Comparison of ENCODE assay signal across 8 mouse cellular contexts in the genomic region with DNA sequence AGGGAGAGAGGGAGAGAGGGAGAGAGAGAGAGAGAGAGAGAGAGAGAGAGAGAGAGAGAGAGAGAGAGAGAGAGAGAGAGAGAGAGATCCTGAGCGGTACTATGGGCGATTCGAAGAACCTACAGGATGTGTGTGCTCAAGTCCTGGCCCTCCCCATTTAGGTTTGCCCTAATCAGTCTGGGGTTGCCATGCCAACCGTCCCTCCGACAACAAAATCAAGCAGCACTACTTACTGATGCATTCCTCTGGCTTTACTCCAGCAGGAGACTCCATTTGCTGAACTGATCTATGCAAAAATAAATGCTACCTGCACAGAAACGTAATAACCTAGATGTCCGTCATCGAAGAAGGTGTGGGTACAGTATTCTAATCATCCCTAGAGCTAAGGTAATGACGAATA. TPM values are rescaled to one million over a fixed set of nuclear protein-coding genes. Genes with fewer than 3 reads are reported as not detected.
DNase-seq lines count a peak whose midpoint lies in the region; ATAC-seq and TF ChIP-seq lines count a peak whose summit lies in the region.

No protein-coding gene starts in this region.

- no peaks in the 10 kb centered on the region for H3K27me3 ChIP-seq in forebrain, embryonic 10.5 days (ENCODE audit: poor library complexity, severe bottlenecking)
- no peaks in the 10 kb centered on the region for H3K27me3 ChIP-seq in liver, embryonic 16.5 days (ENCODE audit: control insufficient read depth, insufficient read depth, low read depth, low read length)
- H3K27me3 ChIP-seq in neural tube, embryonic 15.5 days (replicated peaks): no peaks in the 10 kb centered on the region

- TF ChIP-seq CTCF in brain, embryonic 14.5 days (IDR thresholded peaks at IDR 0.05; ENCODE audit: borderline replicate concordance, extremely low read depth, insufficient read depth, insufficient read length): no peak

- H3K36me3 ChIP-seq in ES-E14 (ENCODE audit: control insufficient read depth, insufficient read depth, low read length, poor library complexity, severe bottlenecking): no peaks in the 10 kb centered on the region
- H3K36me3 ChIP-seq in forebrain, embryonic 10.5 days (replicated peaks): no peaks in the 10 kb centered on the region
- H3K36me3 ChIP-seq in liver, embryonic 16.5 days (ENCODE audit: control insufficient read depth, insufficient read depth): no peaks in the 10 kb centered on the region
- H3K36me3 ChIP-seq in neural tube, embryonic 15.5 days: no peaks in the 10 kb centered on the region

- H3K4me2 ChIP-seq in liver, embryonic 16.5 days (ENCODE audit: low read depth, low read length): peak overlapping the region; percentile 69
- peak overlapping the region; percentile 55 for H3K4me2 ChIP-seq in neural tube, embryonic 15.5 days

- DNase-seq in ES-E14 (ENCODE audit: low read depth, low spot score): peak; percentile 53
- peak; percentile 95 for DNase-seq in brain, embryonic 14.5 days (ENCODE audit: low read depth)
- peak; percentile 75 for DNase-seq in forebrain, embryonic 10.5 days (ENCODE audit: extremely low spot score, low spot score)
- DNase-seq in heart, postnatal 36 days: peak; percentile 38 to 50
- DNase-seq in layer of hippocampus, adult 11-12 months (ENCODE audit: low spot score): peak; percentile 81
- peak; percentile 51 for DNase-seq in yolk sac, embryonic 10.5 days (ENCODE audit: low spot score)

- TF ChIP-seq POLR2A in brain, embryonic 14.5 days (IDR thresholded peaks at IDR 0.05; ENCODE audit: borderline replicate concordance, extremely low read depth, insufficient read depth, insufficient read length, poor library complexity, severe bottlenecking): no peak

- intact Hi-C loops in heart, postnatal 36 days (cut with DNase I): loop anchor here (2.0 to 10.0 kb wide), 2 partner anchors 21 to 181 kb away; a partner anchor contains a TSS

- 0 out of 2 replicates have a peak, but pooled peaks have one; percentile 19 for ATAC-seq in liver, embryonic 16.5 days (ENCODE audit: low read depth)
- ATAC-seq in neural tube, embryonic 15.5 days (ENCODE audit: low FRiP score): peak; percentile 79

- in situ Hi-C loops in ES-E14 (cut with MboI; ENCODE audit: low sequenced_read_pairs in 2 of 2, unreplicated experiment in 2 of 2): no loop called here

- H3K9ac ChIP-seq in ES-E14 (ENCODE audit: insufficient read depth, low read depth, low read length, poor library complexity, severe bottlenecking): peak overlapping the region; percentile 88; the same call in 1 of the 2 replicates
- H3K9ac ChIP-seq in liver, embryonic 16.5 days (ENCODE audit: low read depth, low read length): no peak overlapping the region
- H3K9ac ChIP-seq in neural tube, embryonic 15.5 days (replicated peaks): peak overlapping the region; percentile 42

- no peak overlapping the region for H3K27ac ChIP-seq in ES-E14 (ENCODE audit: insufficient read depth, low read depth, low read length, poor library complexity, severe bottlenecking)
- peak overlapping the region; percentile 91 for H3K27ac ChIP-seq in forebrain, embryonic 10.5 days
- H3K27ac ChIP-seq in liver, embryonic 16.5 days (ENCODE audit: low read length): no peak overlapping the region
- H3K27ac ChIP-seq in neural tube, embryonic 15.5 days (replicated peaks): peak overlapping the region; percentile 78

- peak overlapping the region; percentile 71 to 85 for H3K4me3 ChIP-seq in ES-E14 (ENCODE audit: insufficient read depth in 1 of 2, low read depth in 1 of 2, low read length in 2 of 2, poor library complexity in 1 of 2, severe bottlenecking in 1 of 2)
- peak overlapping the region; percentile 66 for H3K4me3 ChIP-seq in forebrain, embryonic 10.5 days
- H3K4me3 ChIP-seq in liver, embryonic 16.5 days (ENCODE audit: low read depth, low read length): peak overlapping the region; percentile 46
- H3K4me3 ChIP-seq in neural tube, embryonic 15.5 days (replicated peaks): peak overlapping the region; percentile 65

- WGBS in forebrain, embryonic 10.5 days: 16% methylated on average over 9 of the region's 9 CpGs
- 23% methylated on average over 9 of the region's 9 CpGs for WGBS in liver, embryonic 16.5 days (ENCODE audit: insufficient replicate concordance)
- 16% methylated on average over 9 of the region's 9 CpGs for WGBS in neural tube, embryonic 15.5 days

- H3K9me3 ChIP-seq in ES-E14 (ENCODE audit: control insufficient read depth, insufficient read depth, low read depth, low read length): no peaks in the 10 kb centered on the region
- peaks cover 9% of the 10 kb centered on the region; the same call in 1 of the 2 replicates for H3K9me3 ChIP-seq in forebrain, embryonic 10.5 days
- no peaks in the 10 kb centered on the region; the same call in 1 of the 2 replicates for H3K9me3 ChIP-seq in liver, embryonic 16.5 days (replicated peaks; ENCODE audit: control insufficient read depth, low read length)
- no peaks in the 10 kb centered on the region for H3K9me3 ChIP-seq in neural tube, embryonic 15.5 days (replicated peaks)

- H3K4me1 ChIP-seq in ES-E14 (ENCODE audit: control insufficient read depth in 2 of 2, insufficient read depth in 2 of 2, low read length in 2 of 2, poor library complexity in 1 of 2): peaks cover 0 to 4% of the 10 kb centered on the region in 2 experiments; a peak in 1 of 4 replicates
- peaks cover 24% of the 10 kb centered on the region for H3K4me1 ChIP-seq in forebrain, embryonic 10.5 days
- H3K4me1 ChIP-seq in liver, embryonic 16.5 days (ENCODE audit: control insufficient read depth, low read depth, low read length): peaks cover 7% of the 10 kb centered on the region
- H3K4me1 ChIP-seq in neural tube, embryonic 15.5 days: peaks cover 23% of the 10 kb centered on the region

TF ChIP-seq in ES-E14, 5 proteins besides CTCF, POLR2A, EP300 and RAD21:
- TF ChIP-seq ZNF384 (IDR thresholded peaks at IDR 0.05; ENCODE audit: low read depth, low read length) (no peak), MAFK (IDR thresholded peaks at IDR 0.05; ENCODE audit: insufficient read depth, low read depth, low read length) (no peak), CHD2 (IDR thresholded peaks at IDR 0.05; ENCODE audit: low read depth, low read length) (no peak), HCFC1 (IDR thresholded peaks at IDR 0.05; ENCODE audit: borderline replicate concordance, insufficient read depth, low read length) (no peak)
TF ChIP-seq in ES-E14: peak in this region for 0.

RNA-seq across cellular contexts. Expression of a gene that starts 20.0 kb away (rescaled TPM):
- 3.1 and 3.7 TPM in 2 replicates for total RNA-seq in ES-E14 (2012; rRNA removed)
- polyA plus RNA-seq in brain, embryonic 14.5 days (2012; rRNA removed): 94.2 and 106 TPM in 2 replicates
- polyA plus RNA-seq in forebrain, embryonic 10.5 days (2016; fragmentation: Nextera tagmentation; extraction: Ambion mirVana): 11.5 and 11.9 TPM in 2 replicates
- 1 to 10 TPM; 8.2 to 9.5 TPM for total RNA-seq in heart, postnatal 36 days (2021)
- polyA plus RNA-seq in liver, embryonic 16.5 days (2015; fragmentation: Nextera tagmentation; extraction: Ambion mirVana): 0.39 and 0.42 TPM in 2 replicates
- 22.7 and 28.2 TPM in 2 replicates for polyA plus RNA-seq in neural tube, embryonic 15.5 days (2015; fragmentation: Nextera tagmentation; extraction: Ambion mirVana)

RNA-seq across cellular contexts. Expression of a gene that starts 49.1 kb away (rescaled TPM):
- 0.26 TPM in 1 of 2 replicates, not detected in the other for total RNA-seq in ES-E14 (2012; rRNA removed)
- 8.5 and 10.1 TPM in 2 replicates for polyA plus RNA-seq in brain, embryonic 14.5 days (2012; rRNA removed)
- polyA plus RNA-seq in forebrain, embryonic 10.5 days (2016; fragmentation: Nextera tagmentation; extraction: Ambion mirVana): 0.64 and 0.79 TPM in 2 replicates
- 1 to 10 TPM in 1 of 2 experiments, under 1 TPM in 1; 0.19 to 1.0 TPM for total RNA-seq in heart, postnatal 36 days (2021)
- 0.50 and 0.64 TPM in 2 replicates for polyA plus RNA-seq in liver, embryonic 16.5 days (2015; fragmentation: Nextera tagmentation; extraction: Ambion mirVana)
- 24.1 and 25.6 TPM in 2 replicates for polyA plus RNA-seq in neural tube, embryonic 15.5 days (2015; fragmentation: Nextera tagmentation; extraction: Ambion mirVana)

Comparison
In these comparisons a context has a peak if more than half of its experiments do, and no peak if none do; other contexts are left out.
1. DNase-seq: peak in every context shown above with its lines; median percentile 95 in brain, embryonic 14.5 days; 81 in layer of hippocampus, adult 11-12 months; 75 in forebrain, embryonic 10.5 days; 53 in ES-E14; 51 in yolk sac, embryonic 10.5 days; 44 in heart, postnatal 36 days.
2. H3K27ac ChIP-seq: peak in forebrain, embryonic 10.5 days (single experiment) and neural tube, embryonic 15.5 days (single experiment); none in ES-E14 (single experiment) and liver, embryonic 16.5 days (single experiment).
3. Peak in every context shown above with its lines, with median percentiles within 50 percentile points of each other: H3K4me3 ChIP-seq.